Mouse (Mus musculus) liver, embryonic 12.5 days (tissue): ENCODE measurements around the gene Klhl9. TPM values are rescaled to one million over a fixed set of nuclear protein-coding genes. Genes with fewer than 3 reads are reported as not detected.

Source experiments
- polyA plus RNA-seq: library from polyadenylated mRNA; unstranded; fragments of >200 nt; fragmentation: Nextera tagmentation; extraction: Ambion mirVana; gene quantifications from 2 replicates; pipeline ENCODE4 v1.2.1, GENCODE M21; 2016

Gene Klhl9
- polyA plus RNA-seq, 1 experiment from 2014 or later = 38.0 TPM

Other genes starting within 250 kb of the Klhl9 start
- not detected in 2 replicates for gene Ifnb1, start 199.7 kb downstream of the Klhl9 start, polyA plus RNA-seq
- gene Ifna15, start 164.2 kb downstream of the Klhl9 start, polyA plus RNA-seq = not detected in 2 replicates
- gene Ifna14, start 150.7 kb downstream of the Klhl9 start, polyA plus RNA-seq = not detected in 2 replicates
- gene Ifna9, start 130.1 kb downstream of the Klhl9 start, polyA plus RNA-seq = not detected in 2 replicates
- not detected in 2 replicates for gene Ifna12, start 119.1 kb downstream of the Klhl9 start, polyA plus RNA-seq
- not detected in 2 replicates for gene C87499, start 88.1 kb downstream of the Klhl9 start, polyA plus RNA-seq
- not detected in 2 replicates for gene Ifna13, start 78.0 kb downstream of the Klhl9 start, polyA plus RNA-seq
- not detected in 2 replicates for gene Ifna16, start 45.5 kb downstream of the Klhl9 start, polyA plus RNA-seq
- not detected in 2 replicates for gene Ifna2, start 38.6 kb downstream of the Klhl9 start, polyA plus RNA-seq
- not detected in 2 replicates for gene Ifnab, start 31.1 kb downstream of the Klhl9 start, polyA plus RNA-seq
- 0.29 and 0.43 TPM in 2 replicates for gene Gm26566, start 660 bp downstream of the Klhl9 start, polyA plus RNA-seq
- not detected in 2 replicates for gene Gm13271, start 32.4 kb upstream of the Klhl9 start, polyA plus RNA-seq
- gene Gm13283, start 37.7 kb upstream of the Klhl9 start, polyA plus RNA-seq = not detected in 2 replicates
- gene Gm13290, start 51.4 kb upstream of the Klhl9 start, polyA plus RNA-seq = not detected in 2 replicates
- not detected in 2 replicates for gene Gm13289, start 54.5 kb upstream of the Klhl9 start, polyA plus RNA-seq
- not detected in 2 replicates for gene Gm13272, start 57.4 kb upstream of the Klhl9 start, polyA plus RNA-seq
- gene Ifnz, start 59.7 kb upstream of the Klhl9 start, polyA plus RNA-seq = not detected in 2 replicates
- gene Gm13276, start 63.2 kb upstream of the Klhl9 start, polyA plus RNA-seq = not detected in 2 replicates
- not detected in 2 replicates for gene Gm13277, start 66.2 kb upstream of the Klhl9 start, polyA plus RNA-seq
- not detected in 2 replicates for gene Gm13278, start 69.1 kb upstream of the Klhl9 start, polyA plus RNA-seq
- not detected in 2 replicates for gene Gm13275, start 72.0 kb upstream of the Klhl9 start, polyA plus RNA-seq
- gene Gm13279, start 74.9 kb upstream of the Klhl9 start, polyA plus RNA-seq = not detected in 2 replicates
- gene Gm13285, start 77.2 kb upstream of the Klhl9 start, polyA plus RNA-seq = 0.13 and 0.22 TPM in 2 replicates
- gene Gm13287, start 80.8 kb upstream of the Klhl9 start, polyA plus RNA-seq = not detected in 2 replicates
- not detected in 2 replicates for gene Gm13288, start 83.1 kb upstream of the Klhl9 start, polyA plus RNA-seq
- gene Ifna7, start 93.8 kb upstream of the Klhl9 start, polyA plus RNA-seq = not detected in 2 replicates
- gene Ifna11, start 97.5 kb upstream of the Klhl9 start, polyA plus RNA-seq = not detected in 2 replicates
- not detected in 2 replicates for gene Ifna6, start 105.0 kb upstream of the Klhl9 start, polyA plus RNA-seq
- not detected in 2 replicates for gene Ifna5, start 113.1 kb upstream of the Klhl9 start, polyA plus RNA-seq
- not detected in 2 replicates for gene Ifna4, start 119.4 kb upstream of the Klhl9 start, polyA plus RNA-seq
- gene Ifna1, start 127.6 kb upstream of the Klhl9 start, polyA plus RNA-seq = not detected in 2 replicates
- not detected in 2 replicates for gene Ifne, start 157.7 kb upstream of the Klhl9 start, polyA plus RNA-seq